Mouse (Mus musculus) neural tube, embryonic 14.5 days (tissue): ENCODE data around the gene Tcf12. TPM values are rescaled to one million over a fixed set of nuclear protein-coding genes. Genes with fewer than 3 reads are reported as not detected.
A peak's percentile ranks its signal among the peaks of the same experiment; 100 is the strongest.

Source experiments
- ATAC-seq: fragments of 200-750 bp; cut with Nextera tagmentation; 2 replicates; pipeline ENCODE4 v1.8.0; 2017; ENCODE audit warnings: low read depth, mild to moderate bottlenecking, moderate TSS enrichment, moderate library complexity
- H3K27ac ChIP-seq: fragments of 300-500 bp; sonication (generic); 2 replicates; pipeline ENCODE4 v1.5.1; 2014; ENCODE audit warnings: low read depth, mild to moderate bottlenecking, control low read depth, low read length, moderate library complexity, mixed read lengths
- H3K27me3 ChIP-seq: fragments of 300-500 bp; sonication (generic); 2 replicates; pipeline ENCODE4 v1.6.1; 2014; ENCODE audit warnings: low read length; ENCODE audit not compliant: control insufficient read depth, insufficient read depth
- H3K36me3 ChIP-seq: fragments of 300-500 bp; sonication (generic); 2 replicates; pipeline ENCODE4 v1.6.1; 2014; ENCODE audit warnings: low read length, mixed read lengths; ENCODE audit not compliant: control insufficient read depth, insufficient read depth
- H3K4me1 ChIP-seq: fragments of 300-500 bp; sonication (generic); 2 replicates; pipeline ENCODE4 v1.6.1; 2014; ENCODE audit warnings: low read length; ENCODE audit not compliant: control insufficient read depth, insufficient read depth
- H3K4me2 ChIP-seq: fragments of 300-500 bp; sonication (generic); 2 replicates; pipeline ENCODE4 v1.6.1; 2014; ENCODE audit warnings: mild to moderate bottlenecking, low read depth, low read length, control low read depth
- H3K4me3 ChIP-seq: fragments of 300-500 bp; sonication (generic); 2 replicates; pipeline ENCODE4 v1.5.1; 2014; ENCODE audit warnings: low read depth, low read length, control low read depth, mixed read lengths
- H3K9ac ChIP-seq: fragments of 300-500 bp; sonication (generic); replicated peaks from 2 replicates; pipeline ENCODE4 v1.6.1; 2014; ENCODE audit warnings: low read depth, mild to moderate bottlenecking, control low read depth, low read length, mixed read lengths
- H3K9me3 ChIP-seq: fragments of 300-500 bp; sonication (generic); 2 replicates; pipeline ENCODE4 v1.6.1; 2016; ENCODE audit warnings: low read length; ENCODE audit not compliant: control insufficient read depth
- WGBS: fragments of 180-500 bp; shearing (Covaris S2); extraction: QIAGEN DNeasy Blood & Tissue Kit; methylation state at CpG from one replicate; pipeline ENCODE4 v1.1.7; 2014; 5-methylcytosine and 5-hydroxymethylcytosine counted together
- polyA plus RNA-seq: library from polyadenylated mRNA; unstranded; fragments of >200 nt; fragmentation: Nextera tagmentation; extraction: Ambion mirVana; gene quantifications from 2 replicates; pipeline ENCODE4 v1.2.1, GENCODE M21; 2014

Tcf12 gene
- polyA plus RNA-seq, result 74.1 and 93.6 TPM in 2 replicates

- Histone ChIP-seq H3K27ac (peak within 1 kb of the TSS; percentile 98), H3K27me3 (no peaks in the 10 kb centered on the region), H3K4me2 (peak within 1 kb of the TSS; percentile 59), H3K4me1 (peaks cover 19% of the 10 kb centered on the region), H3K36me3 (no peaks in the 10 kb centered on the region; the same call in 1 of the 2 replicates), H3K9me3 (no peaks in the 10 kb centered on the region), H3K9ac (peak within 1 kb of the TSS; percentile 97), H3K4me3 (peak within 1 kb of the TSS; percentile 99)
- peak; percentile 82 for ATAC-seq
- WGBS, result 2% methylated on average over 81 of the region's 88 CpGs
These were observed at the start of gene Tcf12 for GRCm38 (mm10) chr9:72111622-72112550. TSS of gene Tcf12 (minus strand) at chr9:72111871.

GRCm38 (mm10) chr9:72158392-72158791, 46.7 kb upstream of the Tcf12 start:
- no peak for ATAC-seq
- Histone ChIP-seq H3K4me2 (no peak overlapping the region), H3K4me3 (no peak overlapping the region), H3K27me3 (no peaks in the 10 kb centered on the region), H3K9ac (no peak overlapping the region), H3K36me3 (no peaks in the 10 kb centered on the region), H3K4me1 (0 out of 2 replicates have a peak, but pooled peaks cover 4% of the 10 kb centered on the region), H3K27ac (no peak overlapping the region), H3K9me3 (no peaks in the 10 kb centered on the region)
- WGBS, result 48% methylated on average over 2 of the region's 2 CpGs

- no peak overlapping the region for H3K9ac ChIP-seq
These were observed 45.4 kb upstream of the Tcf12 start for GRCm38 (mm10) chr9:72157091-72157490.

GRCm38 (mm10) chr9:72155250-72156138, 43.8 kb upstream of the Tcf12 start:
- 0 out of 2 replicates have a peak, but pooled peaks have one; percentile 44 for ATAC-seq
- Histone ChIP-seq H3K27ac (no peak overlapping the region), H3K9ac (peak overlapping the region; percentile 1; the same call in 1 of the 2 replicates), H3K36me3 (no peaks in the 10 kb centered on the region), H3K4me3 (peak overlapping the region; percentile 22), H3K4me1 (0 out of 2 replicates have a peak, but pooled peaks cover 4% of the 10 kb centered on the region), H3K9me3 (no peaks in the 10 kb centered on the region), H3K27me3 (no peaks in the 10 kb centered on the region), H3K4me2 (peak overlapping the region; percentile 57)
- 12% methylated on average over 21 of the region's 21 CpGs for WGBS

More at GRCm38 (mm10) chr9:72157091-72157490, 45.4 kb upstream of the Tcf12 start:
- Histone ChIP-seq H3K9me3 (no peaks in the 10 kb centered on the region), H3K36me3 (no peaks in the 10 kb centered on the region), H3K4me2 (no peak overlapping the region), H3K27me3 (no peaks in the 10 kb centered on the region), H3K4me1 (0 out of 2 replicates have a peak, but pooled peaks cover 4% of the 10 kb centered on the region), H3K4me3 (no peak overlapping the region), H3K27ac (no peak overlapping the region)
- ATAC-seq, result no peak
- 96% methylated on average over 1 of the region's 1 CpGs for WGBS

GRCm38 (mm10) chr9:72144148-72144547, 32.5 kb upstream of the Tcf12 start:
- no peaks in the 10 kb centered on the region for H3K36me3 ChIP-seq
- H3K27me3 ChIP-seq, result no peaks in the 10 kb centered on the region

GRCm38 (mm10) chr9:72137899-72138298, 26.2 kb upstream of the Tcf12 start:
- Histone ChIP-seq H3K4me1 (no peaks in the 10 kb centered on the region), H3K4me3 (no peak overlapping the region), H3K9ac (no peak overlapping the region), H3K36me3 (no peaks in the 10 kb centered on the region), H3K27ac (no peak overlapping the region), H3K9me3 (no peaks in the 10 kb centered on the region), H3K4me2 (no peak overlapping the region), H3K27me3 (no peaks in the 10 kb centered on the region)
- ATAC-seq, result no peak

More at GRCm38 (mm10) chr9:72144148-72144547, 32.5 kb upstream of the Tcf12 start:
- Histone ChIP-seq H3K4me3 (no peak overlapping the region), H3K9me3 (no peaks in the 10 kb centered on the region), H3K4me2 (no peak overlapping the region), H3K27ac (no peak overlapping the region), H3K9ac (no peak overlapping the region), H3K4me1 (no peaks in the 10 kb centered on the region)
- 86% methylated on average over 5 of the region's 5 CpGs for WGBS
- no peak for ATAC-seq

GRCm38 (mm10) chr9:72133772-72134245, 22.1 kb upstream of the Tcf12 start:
- no peak for ATAC-seq
- H3K4me3 ChIP-seq, result peak overlapping the region; percentile 64
- 47% methylated on average over 4 of the region's 4 CpGs for WGBS
- H3K9me3 ChIP-seq, result no peaks in the 10 kb centered on the region
- no peak overlapping the region; the same call in 1 of the 2 replicates for H3K9ac ChIP-seq
- no peaks in the 10 kb centered on the region; the same call in 1 of the 2 replicates for H3K4me1 ChIP-seq
- peak overlapping the region; percentile 93 for H3K27ac ChIP-seq
- no peaks in the 10 kb centered on the region for H3K36me3 ChIP-seq
- peak overlapping the region; percentile 76 for H3K4me2 ChIP-seq
- H3K27me3 ChIP-seq, result no peaks in the 10 kb centered on the region

GRCm38 (mm10) chr9:72133089-72133771, 21.6 kb upstream of the Tcf12 start:
- Histone ChIP-seq H3K36me3 (no peaks in the 10 kb centered on the region), H3K4me1 (no peaks in the 10 kb centered on the region; the same call in 1 of the 2 replicates), H3K9me3 (no peaks in the 10 kb centered on the region), H3K27ac (peak overlapping the region; percentile 93), H3K9ac (peak overlapping the region; percentile 94), H3K27me3 (no peaks in the 10 kb centered on the region), H3K4me2 (peak overlapping the region; percentile 76), H3K4me3 (peak overlapping the region; percentile 64)
- 2% methylated on average over 46 of the region's 56 CpGs for WGBS
- peak; percentile 92 for ATAC-seq
